ENCODE assay signal across 16 mouse cellular contexts in genomic region chr11:49292777-49293176, GRCm38 (mm10). TPM values are rescaled to one million over a fixed set of nuclear protein-coding genes. Genes with fewer than 3 reads are reported as not detected.
DNase-seq lines count a peak whose midpoint lies in the region.
"Had no signal": no experiment of that assay in that cellular context is flagged by ENCODE, and none has a peak within 500 bp of the region (broad histone marks: within the 10 kb centered on the region; RNA-seq: fewer than 3 reads in every experiment).

No protein-coding gene starts in this region.

- intact Hi-C loops in left cerebral cortex, postnatal 25 days (cut with DNase I), result loop anchor here (2.0 kb wide), 2 partner anchors 14 to 36 kb away; no protein-coding TSS in a partner anchor

- DNase-seq in left cerebral cortex, adult 18-20 months (ENCODE audit: low spot score in 2 of 2), result peak; percentile 55 to 70
- no peak for DNase-seq in left cerebral cortex, adult 11 months (ENCODE audit: low spot score)
- DNase-seq in Muller cell, postnatal 12 days (ENCODE audit: inconsistent ontology term), result peak; percentile 32
- peak; percentile 54 to 77 for DNase-seq in frontal cortex, postnatal 36 days (ENCODE audit: low spot score in 2 of 2)
- DNase-seq in left cerebral cortex, postnatal 25 days (ENCODE audit: low spot score in 2 of 2), result peak; percentile 53 to 87
- no peak for DNase-seq in urinary bladder, postnatal 4 days (ENCODE audit: low spot score in 2 of 2)
- no peak for DNase-seq in gastrocnemius, postnatal 4 days (ENCODE audit: low spot score in 2 of 2)
- DNase-seq: adrenal gland, postnatal 25 days; cerebellum, postnatal 10 days; heart, postnatal 14 days; lung, postnatal 10 days; thymus, adult 2 months had no signal

RNA-seq across cellular contexts. Expression of gene Olfr1392, which starts 7.7 kb away (rescaled TPM):
- total RNA-seq in left cerebral cortex, adult 18-20 months (2021), result not detected
- under 1 TPM in 1 of 2 experiments, not detected in 1; 0.14 TPM for total RNA-seq in left cerebral cortex, postnatal 25 days (2021)
- not detected for total RNA-seq in gastrocnemius, postnatal 4 days (2021)
- total RNA-seq: adrenal gland, postnatal 25 days; heart, adult 8-10 months; heart, postnatal 14 days; megakaryocyte-erythroid progenitor cell, adult 5-6 weeks had no signal

RNA-seq across cellular contexts. Expression of gene Olfr10, which starts 11.8 kb away (rescaled TPM):
- not detected for total RNA-seq in left cerebral cortex, adult 18-20 months (2021)
- not detected for total RNA-seq in left cerebral cortex, postnatal 25 days (2021)
- not detected for total RNA-seq in gastrocnemius, postnatal 4 days (2021)
- total RNA-seq: adrenal gland, postnatal 25 days; heart, adult 8-10 months; heart, postnatal 14 days; left cerebral cortex, postnatal 10 days; megakaryocyte-erythroid progenitor cell, adult 5-6 weeks; neutrophil, adult 5-6 weeks had no signal

RNA-seq across cellular contexts. Expression of gene Olfr1393, which starts 14.7 kb away (rescaled TPM):
- total RNA-seq in left cerebral cortex, adult 18-20 months (2021), result under 1 TPM; 0.23 to 0.37 TPM
- total RNA-seq in left cerebral cortex, postnatal 25 days (2021), result under 1 TPM; 0.23 to 0.34 TPM
- under 1 TPM; 0.16 to 0.22 TPM for total RNA-seq in gastrocnemius, postnatal 4 days (2021)
- total RNA-seq: adrenal gland, postnatal 25 days; megakaryocyte-erythroid progenitor cell, adult 5-6 weeks had no signal

RNA-seq across cellular contexts. Expression of gene Olfr1391, which starts 29.8 kb away (rescaled TPM):
- total RNA-seq in left cerebral cortex, adult 18-20 months (2021), result not detected
- not detected for total RNA-seq in left cerebral cortex, postnatal 25 days (2021)
- not detected for total RNA-seq in gastrocnemius, postnatal 4 days (2021)
- total RNA-seq: adrenal gland, postnatal 25 days; heart, adult 8-10 months; heart, postnatal 14 days; left cerebral cortex, postnatal 10 days; megakaryocyte-erythroid progenitor cell, adult 5-6 weeks; neutrophil, adult 5-6 weeks had no signal

RNA-seq across cellular contexts. Expression of gene Olfr1390, which starts 42.2 kb away (rescaled TPM):
- total RNA-seq in left cerebral cortex, adult 18-20 months (2021), result not detected
- not detected for total RNA-seq in left cerebral cortex, postnatal 25 days (2021)
- not detected for total RNA-seq in gastrocnemius, postnatal 4 days (2021)
- total RNA-seq: adrenal gland, postnatal 25 days; heart, adult 8-10 months; heart, postnatal 14 days; left cerebral cortex, postnatal 10 days; megakaryocyte-erythroid progenitor cell, adult 5-6 weeks; neutrophil, adult 5-6 weeks had no signal

Comparison
In these comparisons a context has a peak if more than half of its experiments do, and no peak if none do; other contexts are left out.
1. DNase-seq: peak in left cerebral cortex, adult 18-20 months (2 of 2), Muller cell, postnatal 12 days (single experiment), frontal cortex, postnatal 36 days (2 of 2) and left cerebral cortex, postnatal 25 days (2 of 2); none in left cerebral cortex, adult 11 months (single experiment), urinary bladder, postnatal 4 days (0 of 2) and gastrocnemius, postnatal 4 days (0 of 2).